Mouse (Mus musculus): Measurements from ENCODE around the gene Arhgap23. TPM values are rescaled to one million over a fixed set of nuclear protein-coding genes. Genes with fewer than 3 reads are reported as not detected.
A peak's percentile ranks its signal among the peaks of the same experiment; 100 is the strongest.

Arhgap23 gene
- polyA plus RNA-seq, 1 experiment from 2014 or later = 12.5 TPM

- Histone ChIP-seq H3K27ac (ENCODE audit: poor library complexity, severe bottlenecking) (no peak overlapping the region), H3K9me3 (replicated peaks) (no peaks in the 10 kb centered on the region), H3K9ac (no peak overlapping the region), H3K4me1 (replicated peaks) (peaks cover 8% of the 10 kb centered on the region; the same call in 1 of the 2 replicates), H3K27me3 (replicated peaks) (peaks cover 82% of the 10 kb centered on the region), H3K4me3 (no peak overlapping the region), H3K36me3 (no peaks in the 10 kb centered on the region), H3K4me2 (no peak overlapping the region)
- ATAC-seq (ENCODE audit: insufficient number of reproducible peaks, low FRiP score) = peak; percentile 9; the same call in 1 of the 2 replicates
- 9% methylated on average over 1 of the region's 1 CpGs for WGBS
Measured at GRCm38 (mm10) chr11:97523827-97524261, 108.5 kb downstream of the Arhgap23 start.

- Histone ChIP-seq H3K9me3 (replicated peaks) (no peaks in the 10 kb centered on the region), H3K4me3 (no peak overlapping the region), H3K9ac (no peak overlapping the region), H3K4me1 (replicated peaks) (peaks cover 8% of the 10 kb centered on the region; the same call in 1 of the 2 replicates), H3K36me3 (no peaks in the 10 kb centered on the region), H3K27me3 (replicated peaks) (peaks cover 86% of the 10 kb centered on the region), H3K27ac (ENCODE audit: poor library complexity, severe bottlenecking) (no peak overlapping the region), H3K4me2 (no peak overlapping the region)
- WGBS = 55% methylated on average over 9 of the region's 9 CpGs
- no peak for ATAC-seq (ENCODE audit: insufficient number of reproducible peaks, low FRiP score)
Measured at GRCm38 (mm10) chr11:97524306-97524705, 109.0 kb downstream of the Arhgap23 start.

GRCm38 (mm10) chr11:97525313-97525712 is 110.0 kb downstream of the Arhgap23 start:
- no peak overlapping the region for H3K4me2 ChIP-seq
- no peaks in the 10 kb centered on the region for H3K36me3 ChIP-seq
- 72% methylated on average over 6 of the region's 6 CpGs for WGBS
- H3K27ac ChIP-seq (ENCODE audit: poor library complexity, severe bottlenecking) = no peak overlapping the region
- H3K27me3 ChIP-seq (replicated peaks) = peaks cover 87% of the 10 kb centered on the region
- H3K4me1 ChIP-seq (replicated peaks) = peaks cover 8% of the 10 kb centered on the region; the same call in 1 of the 2 replicates
- H3K4me3 ChIP-seq = no peak overlapping the region
- H3K9me3 ChIP-seq (replicated peaks) = no peaks in the 10 kb centered on the region
- no peak overlapping the region for H3K9ac ChIP-seq
- no peak for ATAC-seq (ENCODE audit: insufficient number of reproducible peaks, low FRiP score)

- no peaks in the 10 kb centered on the region for H3K36me3 ChIP-seq
- H3K4me1 ChIP-seq (replicated peaks) = peaks cover 23% of the 10 kb centered on the region
- ATAC-seq (ENCODE audit: insufficient number of reproducible peaks, low FRiP score) = no peak
- 62% methylated on average over 18 of the region's 18 CpGs for WGBS
- H3K4me2 ChIP-seq = no peak overlapping the region
- no peaks in the 10 kb centered on the region for H3K9me3 ChIP-seq (replicated peaks)
- no peak overlapping the region for H3K4me3 ChIP-seq
- H3K27me3 ChIP-seq (replicated peaks) = peaks cover 84% of the 10 kb centered on the region
- H3K27ac ChIP-seq (ENCODE audit: poor library complexity, severe bottlenecking) = no peak overlapping the region
- no peak overlapping the region for H3K9ac ChIP-seq
Measured at GRCm38 (mm10) chr11:97528282-97528808, 113.0 kb downstream of the Arhgap23 start.

- no peak overlapping the region for H3K9ac ChIP-seq
- no peaks in the 10 kb centered on the region for H3K36me3 ChIP-seq
- WGBS = 80% methylated on average over 6 of the region's 6 CpGs
- no peak overlapping the region for H3K4me3 ChIP-seq
- H3K4me1 ChIP-seq (replicated peaks) = peaks cover 33% of the 10 kb centered on the region
- no peak for ATAC-seq (ENCODE audit: insufficient number of reproducible peaks, low FRiP score)
- H3K27me3 ChIP-seq (replicated peaks) = peaks cover 91% of the 10 kb centered on the region
- H3K4me2 ChIP-seq = no peak overlapping the region
- no peak overlapping the region for H3K27ac ChIP-seq (ENCODE audit: poor library complexity, severe bottlenecking)
- H3K9me3 ChIP-seq (replicated peaks) = no peaks in the 10 kb centered on the region
Measured at GRCm38 (mm10) chr11:97530069-97530468, 114.7 kb downstream of the Arhgap23 start.

GRCm38 (mm10) chr11:97530961-97531360 is 115.6 kb downstream of the Arhgap23 start:
- Histone ChIP-seq H3K4me2 (no peak overlapping the region), H3K9me3 (replicated peaks) (no peaks in the 10 kb centered on the region), H3K4me3 (no peak overlapping the region), H3K27me3 (replicated peaks) (peaks cover 93% of the 10 kb centered on the region), H3K9ac (no peak overlapping the region), H3K27ac (ENCODE audit: poor library complexity, severe bottlenecking) (no peak overlapping the region), H3K36me3 (no peaks in the 10 kb centered on the region), H3K4me1 (replicated peaks) (peaks cover 35% of the 10 kb centered on the region)
- WGBS = 55% methylated on average over 5 of the region's 5 CpGs
- no peak for ATAC-seq (ENCODE audit: insufficient number of reproducible peaks, low FRiP score)

- peak overlapping the region; percentile 94 for H3K4me2 ChIP-seq
- peak; percentile 45; the same call in 1 of the 2 replicates for ATAC-seq (ENCODE audit: insufficient number of reproducible peaks, low FRiP score)
Measured at GRCm38 (mm10) chr11:97531381-97532260, 116.3 kb downstream of the Arhgap23 start.

GRCm38 (mm10) chr11:97532354-97532753 is 117.0 kb downstream of the Arhgap23 start:
- Histone ChIP-seq H3K36me3 (no peaks in the 10 kb centered on the region), H3K9me3 (replicated peaks) (no peaks in the 10 kb centered on the region), H3K4me2 (peak overlapping the region; percentile 94), H3K4me3 (peak overlapping the region; percentile 54; the same call in 1 of the 2 replicates), H3K9ac (no peak overlapping the region), H3K4me1 (replicated peaks) (peaks cover 48% of the 10 kb centered on the region), H3K27me3 (replicated peaks) (peaks cover 97% of the 10 kb centered on the region), H3K27ac (ENCODE audit: poor library complexity, severe bottlenecking) (no peak overlapping the region)
- no peak for ATAC-seq (ENCODE audit: insufficient number of reproducible peaks, low FRiP score)
- WGBS = 9% methylated on average over 8 of the region's 8 CpGs

More at GRCm38 (mm10) chr11:97531381-97532260, 116.3 kb downstream of the Arhgap23 start:
- H3K36me3 ChIP-seq = no peaks in the 10 kb centered on the region
- peaks cover 93% of the 10 kb centered on the region for H3K27me3 ChIP-seq (replicated peaks)
- no peak overlapping the region for H3K27ac ChIP-seq (ENCODE audit: poor library complexity, severe bottlenecking)
- peak overlapping the region; percentile 54 for H3K4me3 ChIP-seq
- H3K4me1 ChIP-seq (replicated peaks) = peaks cover 40% of the 10 kb centered on the region
- WGBS = 6% methylated on average over 46 of the region's 46 CpGs
- peak overlapping the region; percentile 70 for H3K9ac ChIP-seq
- H3K9me3 ChIP-seq (replicated peaks) = no peaks in the 10 kb centered on the region

GRCm38 (mm10) chr11:97532950-97533582 is 117.7 kb downstream of the Arhgap23 start:
- H3K4me1 ChIP-seq (replicated peaks) = peaks cover 50% of the 10 kb centered on the region
- peak overlapping the region; percentile 20 for H3K4me3 ChIP-seq
- no peaks in the 10 kb centered on the region for H3K36me3 ChIP-seq
- no peaks in the 10 kb centered on the region for H3K9me3 ChIP-seq (replicated peaks)
- peak overlapping the region; percentile 17; the same call in 1 of the 2 replicates for H3K9ac ChIP-seq
- WGBS = 4% methylated on average over 20 of the region's 20 CpGs
- no peak overlapping the region for H3K27ac ChIP-seq (ENCODE audit: poor library complexity, severe bottlenecking)
- H3K27me3 ChIP-seq (replicated peaks) = peaks cover 97% of the 10 kb centered on the region
- H3K4me2 ChIP-seq = peak overlapping the region; percentile 52
- no peak; the same call in 1 of the 2 replicates for ATAC-seq (ENCODE audit: insufficient number of reproducible peaks, low FRiP score)

GRCm38 (mm10) chr11:97533653-97534052 is 118.3 kb downstream of the Arhgap23 start:
- no peaks in the 10 kb centered on the region for H3K9me3 ChIP-seq (replicated peaks)
- 19% methylated on average over 7 of the region's 7 CpGs for WGBS
- H3K4me3 ChIP-seq = no peak overlapping the region
- no peak for ATAC-seq (ENCODE audit: insufficient number of reproducible peaks, low FRiP score)
- H3K9ac ChIP-seq = no peak overlapping the region
- H3K27me3 ChIP-seq (replicated peaks) = peaks cover 97% of the 10 kb centered on the region
- H3K4me2 ChIP-seq = no peak overlapping the region
- no peaks in the 10 kb centered on the region for H3K36me3 ChIP-seq
- H3K27ac ChIP-seq (ENCODE audit: poor library complexity, severe bottlenecking) = no peak overlapping the region
- H3K4me1 ChIP-seq (replicated peaks) = peaks cover 50% of the 10 kb centered on the region
